Mouse (Mus musculus): ENCODE data around the gene Rab11fip4. TPM values are rescaled to one million over a fixed set of nuclear protein-coding genes. Genes with fewer than 3 reads are reported as not detected.

Gene Rab11fip4
- total and polyA plus RNA-seq, 3 experiments: 0.05 TPM; not detected in 2

GRCm38 (mm10) chr11:79713184-79713583 lies 122.2 kb downstream of the Rab11fip4 start:
- Histone ChIP-seq H3K4me3 (ENCODE audit: low read depth, low read length) (no peak overlapping the region), H3K27me3 (ENCODE audit: insufficient read depth, low read length) (peaks cover 60% of the 10 kb centered on the region), H3K36me3 (replicated peaks) (no peaks in the 10 kb centered on the region), H3K9me3 (replicated peaks) (peaks cover 12% of the 10 kb centered on the region), H3K4me1 (ENCODE audit: insufficient read depth, low read depth, low read length) (no peaks in the 10 kb centered on the region)
- TF ChIP-seq TAL1 (conservative IDR thresholded peaks at IDR 0.05; ENCODE audit: low read depth, low read length): no peak
- no peak for TF ChIP-seq GATA1 (IDR thresholded peaks at IDR 0.05; ENCODE audit: borderline replicate concordance, low read length)
- TF ChIP-seq CTCF (IDR thresholded peaks at IDR 0.05; ENCODE audit: low read depth, low read length): no peak
- no peak for TF ChIP-seq POLR2AphosphoS5 (IDR thresholded peaks at IDR 0.05; ENCODE audit: insufficient replicate concordance, low read depth, low read length)
- TF ChIP-seq GATA2 (IDR thresholded peaks at IDR 0.05; ENCODE audit: borderline replicate concordance, low read depth, low read length): no peak
- ATAC-seq (ENCODE audit: extremely low read depth, insufficient number of reproducible peaks, low FRiP score, poor library complexity, severe bottlenecking) (no peak), DNase-seq (ENCODE audit: low spot score) (no peak)

GRCm38 (mm10) chr11:79713678-79714077 lies 122.7 kb downstream of the Rab11fip4 start:
- peaks cover 12% of the 10 kb centered on the region for H3K9me3 ChIP-seq (replicated peaks)
- no peaks in the 10 kb centered on the region for H3K4me1 ChIP-seq (ENCODE audit: insufficient read depth, low read depth, low read length)
- ATAC-seq (ENCODE audit: extremely low read depth, insufficient number of reproducible peaks, low FRiP score, poor library complexity, severe bottlenecking) (no peak), DNase-seq (ENCODE audit: low spot score) (no peak)
- H3K36me3 ChIP-seq (replicated peaks): no peaks in the 10 kb centered on the region
- peaks cover 59% of the 10 kb centered on the region for H3K27me3 ChIP-seq (ENCODE audit: insufficient read depth, low read length)
- TF ChIP-seq GATA2 (IDR thresholded peaks at IDR 0.05; ENCODE audit: borderline replicate concordance, low read depth, low read length) (no peak), GATA1 (IDR thresholded peaks at IDR 0.05; ENCODE audit: borderline replicate concordance, low read length) (no peak), CTCF (IDR thresholded peaks at IDR 0.05; ENCODE audit: low read depth, low read length) (no peak), TAL1 (conservative IDR thresholded peaks at IDR 0.05; ENCODE audit: low read depth, low read length) (no peak), POLR2AphosphoS5 (IDR thresholded peaks at IDR 0.05; ENCODE audit: insufficient replicate concordance, low read depth, low read length) (no peak)
- no peak overlapping the region for H3K4me3 ChIP-seq (ENCODE audit: low read depth, low read length)

- Histone ChIP-seq H3K36me3 (replicated peaks) (no peaks in the 10 kb centered on the region), H3K4me3 (ENCODE audit: low read depth, low read length) (no peak overlapping the region), H3K4me1 (ENCODE audit: insufficient read depth, low read depth, low read length) (no peaks in the 10 kb centered on the region), H3K9me3 (replicated peaks) (peaks cover 12% of the 10 kb centered on the region), H3K27me3 (ENCODE audit: insufficient read depth, low read length) (peaks cover 57% of the 10 kb centered on the region)
- TF ChIP-seq GATA1 (IDR thresholded peaks at IDR 0.05; ENCODE audit: borderline replicate concordance, low read length) (no peak), TAL1 (conservative IDR thresholded peaks at IDR 0.05; ENCODE audit: low read depth, low read length) (no peak), POLR2AphosphoS5 (IDR thresholded peaks at IDR 0.05; ENCODE audit: insufficient replicate concordance, low read depth, low read length) (no peak), GATA2 (IDR thresholded peaks at IDR 0.05; ENCODE audit: borderline replicate concordance, low read depth, low read length) (no peak), CTCF (IDR thresholded peaks at IDR 0.05; ENCODE audit: low read depth, low read length) (no peak)
- ATAC-seq (ENCODE audit: extremely low read depth, insufficient number of reproducible peaks, low FRiP score, poor library complexity, severe bottlenecking): no peak
- DNase-seq (ENCODE audit: low spot score): no peak
These were observed 123.2 kb downstream of the Rab11fip4 start for GRCm38 (mm10) chr11:79714082-79714742.

- DNase-seq (ENCODE audit: low spot score) (no peak), ATAC-seq (ENCODE audit: extremely low read depth, insufficient number of reproducible peaks, low FRiP score, poor library complexity, severe bottlenecking) (no peak)
- TF ChIP-seq POLR2AphosphoS5 (IDR thresholded peaks at IDR 0.05; ENCODE audit: insufficient replicate concordance, low read depth, low read length): no peak
- TF ChIP-seq CTCF (IDR thresholded peaks at IDR 0.05; ENCODE audit: low read depth, low read length): no peak
- TF ChIP-seq TAL1 (conservative IDR thresholded peaks at IDR 0.05; ENCODE audit: low read depth, low read length): no peak
- TF ChIP-seq GATA1 (IDR thresholded peaks at IDR 0.05; ENCODE audit: borderline replicate concordance, low read length): no peak
- TF ChIP-seq GATA2 (IDR thresholded peaks at IDR 0.05; ENCODE audit: borderline replicate concordance, low read depth, low read length): no peak
- H3K27me3 ChIP-seq (ENCODE audit: insufficient read depth, low read length): peaks cover 55% of the 10 kb centered on the region
- peaks cover 12% of the 10 kb centered on the region for H3K9me3 ChIP-seq (replicated peaks)
- H3K36me3 ChIP-seq (replicated peaks): no peaks in the 10 kb centered on the region
- H3K4me3 ChIP-seq (ENCODE audit: low read depth, low read length): no peak overlapping the region
- no peaks in the 10 kb centered on the region for H3K4me1 ChIP-seq (ENCODE audit: insufficient read depth, low read depth, low read length)
These were observed 123.7 kb downstream of the Rab11fip4 start for GRCm38 (mm10) chr11:79714743-79715110.

- Histone ChIP-seq H3K36me3 (replicated peaks) (no peaks in the 10 kb centered on the region), H3K4me1 (ENCODE audit: insufficient read depth, low read depth, low read length) (no peaks in the 10 kb centered on the region), H3K4me3 (ENCODE audit: low read depth, low read length) (no peak overlapping the region), H3K27me3 (ENCODE audit: insufficient read depth, low read length) (peaks cover 49% of the 10 kb centered on the region), H3K9me3 (replicated peaks) (peaks cover 12% of the 10 kb centered on the region)
- ATAC-seq (ENCODE audit: extremely low read depth, insufficient number of reproducible peaks, low FRiP score, poor library complexity, severe bottlenecking) (no peak), DNase-seq (ENCODE audit: low spot score) (no peak)
- TF ChIP-seq CTCF (IDR thresholded peaks at IDR 0.05; ENCODE audit: low read depth, low read length): no peak
- no peak for TF ChIP-seq GATA2 (IDR thresholded peaks at IDR 0.05; ENCODE audit: borderline replicate concordance, low read depth, low read length)
- TF ChIP-seq GATA1 (IDR thresholded peaks at IDR 0.05; ENCODE audit: borderline replicate concordance, low read length): no peak
- TF ChIP-seq TAL1 (conservative IDR thresholded peaks at IDR 0.05; ENCODE audit: low read depth, low read length): no peak
- TF ChIP-seq POLR2AphosphoS5 (IDR thresholded peaks at IDR 0.05; ENCODE audit: insufficient replicate concordance, low read depth, low read length): no peak
These were observed 124.3 kb downstream of the Rab11fip4 start for GRCm38 (mm10) chr11:79715316-79715715.

- no peak for DNase-seq (ENCODE audit: low spot score)
- Histone ChIP-seq H3K36me3 (replicated peaks) (no peaks in the 10 kb centered on the region), H3K27me3 (ENCODE audit: insufficient read depth, low read length) (peaks cover 50% of the 10 kb centered on the region), H3K4me3 (ENCODE audit: low read depth, low read length) (no peak overlapping the region), H3K4me1 (ENCODE audit: insufficient read depth, low read depth, low read length) (no peaks in the 10 kb centered on the region), H3K9me3 (replicated peaks) (peaks cover 10% of the 10 kb centered on the region)
- TF ChIP-seq GATA2 (IDR thresholded peaks at IDR 0.05; ENCODE audit: borderline replicate concordance, low read depth, low read length): no peak
- no peak for ATAC-seq (ENCODE audit: extremely low read depth, insufficient number of reproducible peaks, low FRiP score, poor library complexity, severe bottlenecking)
These were observed 124.9 kb downstream of the Rab11fip4 start for GRCm38 (mm10) chr11:79715733-79716452.
